Mouse (Mus musculus) ES-E14 (cell line): ENCODE data around the gene Gja3.

Experiments used
- CHD2 ChIP-seq: IDR thresholded peaks from 2 replicates; pipeline ENCODE4 v1.6.1; 2014; ENCODE audit warnings: mild to moderate bottlenecking, low read depth, low read length, inconsistent platforms
- MAFK ChIP-seq: IDR thresholded peaks from 2 replicates; pipeline ENCODE4 v1.6.1; 2014; ENCODE audit warnings: mild to moderate bottlenecking, low read depth, low read length, inconsistent platforms; ENCODE audit not compliant: insufficient read depth
- ZC3H11A ChIP-seq: IDR thresholded peaks from 2 replicates; pipeline ENCODE4 v1.6.1; 2012; ENCODE audit warnings: low read depth, mild to moderate bottlenecking, inconsistent platforms, low read length, borderline replicate concordance

DNA sequence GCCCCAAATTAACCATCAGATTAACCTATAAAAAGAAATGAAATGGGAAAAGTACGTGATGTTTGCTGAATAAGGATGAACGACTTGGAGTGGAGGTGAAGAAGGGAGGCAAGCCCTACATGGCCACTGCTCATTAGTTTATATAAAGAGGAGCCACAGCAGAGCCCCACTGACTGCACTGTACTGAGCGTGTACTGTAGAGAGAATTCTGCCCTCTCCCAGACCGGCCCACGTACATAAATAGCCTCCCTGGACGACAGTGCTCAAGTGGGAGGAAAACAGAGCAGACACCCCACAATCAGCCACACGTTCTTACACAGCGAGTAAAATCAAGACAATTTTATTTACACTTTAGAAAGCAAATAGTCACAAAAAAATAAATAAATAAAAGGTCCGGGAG, 23.8 kb downstream of the Gja3 start:
- TF ChIP-seq ZC3H11A = no peak
- TF ChIP-seq CHD2 = no peak
- no peak for TF ChIP-seq MAFK
